Mouse (Mus musculus) v-Abl transformed pro-B cells (cell line): ENCODE results near the gene Sult2b1.

Source experiments
- in situ Hi-C, 2 experiments: fragments of 400-800 bp; cut with MboI; formaldehyde crosslinking; loops; one replicate each; pipeline ENCODE4 v1.15.1; 2025; ENCODE audit not compliant: unreplicated experiment in 2 of 2

Sult2b1 gene

DNA sequence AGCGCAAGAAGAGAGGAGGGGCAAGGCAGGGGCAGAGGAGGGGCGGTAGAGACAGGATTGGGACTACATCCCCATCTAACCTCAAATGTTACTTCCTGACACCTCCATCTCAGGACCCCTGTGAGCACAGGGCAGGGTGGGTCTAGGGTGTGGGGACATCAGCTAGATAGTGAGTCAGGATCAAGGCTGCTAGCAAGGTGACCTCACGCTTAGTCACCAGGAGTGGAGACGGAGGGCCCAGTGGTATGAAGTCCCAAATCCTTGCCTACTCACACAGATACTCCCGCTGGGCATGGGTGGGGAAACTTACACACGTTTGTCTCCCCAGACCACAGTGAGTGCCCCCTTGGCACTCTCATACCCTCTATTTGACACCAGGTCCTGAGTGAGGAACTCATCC is 18.1 kb upstream of the Sult2b1 start:
- in situ Hi-C loops = loop anchor here (5.0 to 10.0 kb wide), 2 partner anchors 65 to 132 kb away; no protein-coding TSS in a partner anchor

GRCm38 (mm10) chr7:45801348-45801747 is 16.9 kb upstream of the Sult2b1 start:
- in situ Hi-C loops = loop anchor here (5.0 to 10.0 kb wide), 2 partner anchors 64 to 133 kb away; no protein-coding TSS in a partner anchor

DNA sequence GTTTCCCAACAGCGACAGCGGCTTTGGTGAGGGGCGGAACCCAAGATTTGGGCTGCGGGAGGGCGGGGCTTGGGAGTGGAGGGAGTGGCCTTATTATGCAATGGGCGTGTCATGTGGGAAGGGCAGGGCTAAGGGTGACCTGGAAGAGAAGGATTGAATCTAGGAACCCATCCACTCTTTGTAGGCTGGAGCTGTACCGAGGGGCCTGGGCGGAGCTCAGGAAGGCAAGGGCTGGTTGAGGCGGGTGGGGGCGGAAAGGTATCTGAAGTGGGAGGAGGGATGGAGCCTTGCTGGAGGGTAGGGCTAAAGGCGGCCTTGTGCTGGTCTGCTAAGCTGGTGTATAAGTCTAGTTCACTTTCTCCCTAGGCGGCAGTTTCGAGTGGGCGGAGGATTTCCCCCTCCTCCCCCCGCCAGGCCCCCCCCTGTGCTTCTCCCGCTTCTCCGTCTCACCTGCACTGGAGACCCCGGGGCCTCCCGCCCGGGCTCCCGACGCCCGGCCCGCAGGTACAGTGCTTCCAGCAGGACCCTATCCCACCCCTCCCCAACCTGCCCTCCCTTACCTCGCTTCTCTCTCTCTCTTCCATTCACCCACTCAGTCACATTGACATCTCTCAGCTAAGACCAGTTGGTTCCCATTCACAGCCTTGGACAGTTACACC is 16.2 kb upstream of the Sult2b1 start:
- in situ Hi-C loops = loop anchor here (5.0 to 10.0 kb wide), 2 partner anchors 63 to 134 kb away; no protein-coding TSS in a partner anchor

DNA sequence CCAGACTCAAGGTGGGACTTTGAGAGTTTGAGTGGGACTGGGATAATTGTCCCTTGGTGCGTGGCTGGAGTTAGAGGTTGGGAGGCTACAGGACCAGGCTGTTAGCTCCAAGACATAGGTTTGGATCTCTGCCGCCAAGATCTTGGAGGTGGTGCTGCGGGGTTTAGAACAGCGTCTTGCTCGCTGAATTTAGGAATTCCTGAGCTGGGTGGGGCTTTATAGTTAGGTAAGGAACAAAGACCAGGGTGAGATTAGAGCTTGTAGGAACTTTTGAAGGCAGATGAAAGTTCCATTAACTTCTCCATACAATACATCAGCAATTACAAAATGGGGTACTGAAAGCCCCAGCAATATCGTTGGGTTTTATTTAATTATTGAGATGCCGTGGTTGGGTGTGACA is 15.5 kb upstream of the Sult2b1 start:
- in situ Hi-C loops = loop anchor here (5.0 to 10.0 kb wide), 2 partner anchors 63 to 135 kb away; no protein-coding TSS in a partner anchor

DNA sequence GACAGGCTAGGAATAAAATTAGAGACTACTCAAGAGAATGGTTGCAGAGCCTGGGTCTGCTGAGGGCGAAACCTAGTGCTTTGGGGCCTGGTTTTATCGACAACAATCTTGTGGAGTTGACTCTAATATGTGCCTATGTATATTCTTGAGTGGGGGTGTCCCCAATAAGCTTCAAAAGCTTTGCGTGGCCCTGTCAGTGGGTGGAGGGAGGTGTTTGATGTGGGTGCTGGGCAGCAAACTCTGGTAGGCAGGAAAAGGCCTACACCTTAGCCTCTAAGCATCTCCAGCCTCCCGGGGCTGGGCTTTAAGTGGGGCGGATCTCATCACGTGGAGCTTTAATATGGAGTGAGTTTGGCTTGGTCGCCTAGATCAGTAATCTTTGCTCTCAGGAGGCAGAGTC is 14.5 kb upstream of the Sult2b1 start:
- in situ Hi-C loops = no loop called here

GRCm38 (mm10) chr7:45798511-45798836 is 14.0 kb upstream of the Sult2b1 start:
- in situ Hi-C loops = no loop called here

DNA sequence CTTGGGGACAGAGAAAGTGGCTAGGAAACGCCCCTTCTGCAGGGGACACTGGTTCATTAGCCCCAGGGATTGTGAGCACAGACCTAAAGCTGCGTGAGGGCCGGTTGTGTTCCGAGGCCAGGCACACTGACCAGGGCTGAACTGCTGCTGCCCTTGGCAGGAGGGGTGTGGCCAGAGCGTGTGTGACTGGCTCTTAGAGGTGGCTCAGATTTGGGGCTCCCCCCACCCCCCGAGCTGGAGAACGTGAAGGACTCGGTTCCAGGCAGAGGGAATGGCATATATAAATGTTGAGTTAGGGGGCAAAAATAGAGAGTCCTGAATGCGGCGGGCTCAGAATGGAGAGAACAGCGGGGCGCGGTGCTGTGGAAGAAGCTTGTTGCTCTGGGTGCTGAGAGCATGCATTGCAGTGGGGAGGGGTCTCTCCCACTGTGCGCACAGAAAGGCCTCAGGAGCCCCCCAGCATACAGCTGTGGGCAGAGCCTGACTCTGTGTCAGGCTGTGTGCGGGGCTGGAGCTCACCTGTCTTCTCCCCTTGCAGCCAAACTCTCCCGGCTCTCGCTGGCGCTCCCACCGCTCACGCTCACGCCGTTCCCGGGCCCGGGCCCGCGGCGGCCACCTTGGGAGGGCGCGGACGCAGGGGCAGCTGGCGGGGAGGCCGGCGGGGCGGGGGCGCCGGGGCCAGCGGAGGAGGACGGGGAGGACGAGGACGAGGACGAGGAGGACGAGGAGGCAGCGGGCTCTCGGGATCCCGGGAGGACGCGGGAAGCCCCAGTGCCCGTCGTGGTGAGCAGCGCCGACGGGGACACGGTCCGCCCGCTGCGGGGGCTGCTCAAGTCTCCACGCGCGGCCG is 13.4 kb upstream of the Sult2b1 start:
- in situ Hi-C loops = no loop called here

DNA sequence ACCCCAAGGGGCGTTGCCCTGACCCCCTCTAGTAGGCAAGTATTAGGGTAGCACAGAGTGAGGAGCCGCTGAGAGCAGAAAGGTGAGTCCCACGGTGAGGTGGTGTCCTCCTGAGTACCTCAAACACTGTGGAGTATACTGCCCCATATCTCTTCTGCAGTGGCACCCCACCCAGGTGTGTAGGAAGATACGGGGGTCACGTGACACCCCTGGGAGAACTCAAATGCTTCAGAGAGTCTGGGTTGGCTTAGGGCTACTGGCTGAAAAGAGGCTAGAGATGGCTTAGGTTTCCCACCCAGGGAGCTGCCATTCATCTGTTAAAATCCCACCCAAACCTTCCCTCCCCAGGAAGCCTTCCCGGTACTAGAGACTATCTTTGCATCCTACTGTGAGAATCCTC is 12.5 kb upstream of the Sult2b1 start:
- in situ Hi-C loops = no loop called here

GRCm38 (mm10) chr7:45794971-45795370 is 10.5 kb upstream of the Sult2b1 start:
- in situ Hi-C loops = no loop called here

GRCm38 (mm10) chr7:45793969-45794585 is 9.6 kb upstream of the Sult2b1 start:
- in situ Hi-C loops = no loop called here

GRCm38 (mm10) chr7:45793240-45793639 is 8.8 kb upstream of the Sult2b1 start:
- in situ Hi-C loops = no loop called here

DNA sequence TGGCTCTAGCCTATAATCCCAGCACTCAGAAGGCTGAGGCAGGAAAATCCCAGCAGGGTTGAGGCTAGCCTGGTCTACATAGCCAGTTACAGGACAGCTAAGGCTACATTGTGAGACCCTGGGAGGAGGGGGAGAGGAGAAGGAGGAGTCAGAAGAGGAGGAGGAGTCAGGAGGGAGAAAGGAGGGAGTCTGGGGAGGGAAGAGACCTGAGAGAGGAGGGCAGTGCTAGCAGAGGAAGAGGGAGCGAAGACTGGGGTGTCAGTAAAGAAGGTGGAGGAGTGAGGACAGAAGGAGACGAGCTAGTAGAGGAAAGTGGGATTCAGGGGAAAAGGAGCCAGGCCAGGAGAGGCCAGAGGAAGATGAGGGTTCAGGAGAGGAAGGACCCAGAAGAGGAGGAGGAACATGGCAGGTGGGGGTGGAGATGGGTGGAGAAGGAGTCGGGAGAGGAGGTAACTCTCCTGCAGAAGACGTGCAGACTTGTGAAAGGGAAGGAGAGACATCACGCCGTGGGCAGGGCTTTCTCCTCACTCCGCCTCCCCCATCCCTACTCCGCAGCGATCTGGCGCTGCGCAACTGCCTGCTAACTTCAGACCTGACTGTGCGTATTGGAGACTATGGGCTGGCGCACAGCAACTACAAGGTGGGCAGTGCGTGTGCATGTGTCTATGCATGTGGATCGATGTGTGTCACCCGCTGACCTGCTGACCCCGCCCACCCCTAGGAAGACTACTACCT is 7.5 kb upstream of the Sult2b1 start:
- in situ Hi-C loops = no loop called here

DNA sequence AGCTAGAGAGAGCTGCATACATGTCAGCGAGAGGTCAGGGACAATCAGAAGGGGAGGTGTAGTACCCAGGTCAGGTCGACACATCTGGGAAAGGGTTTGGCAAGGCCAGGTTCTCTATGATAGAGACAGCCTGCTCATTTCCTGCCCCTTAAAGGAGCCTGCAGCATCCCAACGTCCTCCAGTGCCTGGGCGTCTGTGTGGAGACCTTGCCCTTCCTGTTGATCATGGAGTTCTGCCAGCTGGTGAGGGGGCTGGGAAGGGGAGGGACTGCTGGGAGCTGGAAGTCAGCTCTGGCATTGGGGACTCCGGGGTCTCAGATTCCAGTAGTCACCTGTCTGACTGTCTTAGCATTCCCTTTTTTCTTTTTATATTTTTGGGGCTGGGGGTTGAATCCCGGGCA is 6.3 kb upstream of the Sult2b1 start:
- in situ Hi-C loops = no loop called here

- in situ Hi-C loops = loop anchor here in 1 of 2 experiments (5.0 kb wide), 1 partner anchor 70 kb away; no protein-coding TSS in a partner anchor
These were observed 3.2 kb upstream of the Sult2b1 start for GRCm38 (mm10) chr7:45787642-45788041.

DNA sequence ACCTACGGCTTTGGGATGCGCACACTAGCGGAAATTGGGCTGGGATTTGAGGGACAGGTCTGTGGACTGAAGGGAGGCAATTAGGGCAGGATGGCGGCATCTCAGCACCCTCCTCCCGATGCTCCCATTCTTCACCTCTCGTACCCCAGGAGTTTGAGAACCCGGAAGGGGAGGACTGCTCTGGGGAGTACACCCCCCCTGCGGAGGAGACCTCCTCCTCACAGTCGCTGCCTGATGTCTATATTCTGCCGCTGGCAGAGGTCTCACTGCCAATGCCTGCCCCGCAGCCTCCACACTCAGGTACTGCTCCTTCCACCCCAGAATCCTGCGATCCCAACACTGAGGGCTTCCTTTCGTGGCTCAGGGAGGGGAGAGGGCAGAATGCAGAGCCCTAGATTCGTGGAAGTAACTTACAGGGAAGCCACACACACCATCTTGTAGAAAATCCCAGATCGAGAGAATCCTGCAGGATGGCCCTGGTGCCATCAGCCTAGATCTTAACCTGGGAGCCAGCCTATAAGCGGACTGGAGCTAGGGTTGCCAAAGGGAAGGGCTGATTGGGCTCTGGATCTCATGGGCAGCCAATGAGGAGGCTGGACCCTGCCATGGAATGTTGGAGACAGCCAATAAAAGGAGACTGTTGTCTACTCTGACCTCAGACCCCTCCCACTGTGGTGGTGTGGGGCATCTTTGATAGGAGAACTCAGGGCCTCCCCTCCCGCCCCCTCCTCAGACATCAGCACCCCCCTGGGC is 2.4 kb upstream of the Sult2b1 start:
- in situ Hi-C loops = loop anchor here in 1 of 2 experiments (5.0 kb wide), 1 partner anchor 70 kb away; no protein-coding TSS in a partner anchor

GRCm38 (mm10) chr7:45786136-45786578 is 1.7 kb upstream of the Sult2b1 start:
- in situ Hi-C loops = loop anchor here in 1 of 2 experiments (5.0 kb wide), 1 partner anchor 71 kb away; no protein-coding TSS in a partner anchor

DNA sequence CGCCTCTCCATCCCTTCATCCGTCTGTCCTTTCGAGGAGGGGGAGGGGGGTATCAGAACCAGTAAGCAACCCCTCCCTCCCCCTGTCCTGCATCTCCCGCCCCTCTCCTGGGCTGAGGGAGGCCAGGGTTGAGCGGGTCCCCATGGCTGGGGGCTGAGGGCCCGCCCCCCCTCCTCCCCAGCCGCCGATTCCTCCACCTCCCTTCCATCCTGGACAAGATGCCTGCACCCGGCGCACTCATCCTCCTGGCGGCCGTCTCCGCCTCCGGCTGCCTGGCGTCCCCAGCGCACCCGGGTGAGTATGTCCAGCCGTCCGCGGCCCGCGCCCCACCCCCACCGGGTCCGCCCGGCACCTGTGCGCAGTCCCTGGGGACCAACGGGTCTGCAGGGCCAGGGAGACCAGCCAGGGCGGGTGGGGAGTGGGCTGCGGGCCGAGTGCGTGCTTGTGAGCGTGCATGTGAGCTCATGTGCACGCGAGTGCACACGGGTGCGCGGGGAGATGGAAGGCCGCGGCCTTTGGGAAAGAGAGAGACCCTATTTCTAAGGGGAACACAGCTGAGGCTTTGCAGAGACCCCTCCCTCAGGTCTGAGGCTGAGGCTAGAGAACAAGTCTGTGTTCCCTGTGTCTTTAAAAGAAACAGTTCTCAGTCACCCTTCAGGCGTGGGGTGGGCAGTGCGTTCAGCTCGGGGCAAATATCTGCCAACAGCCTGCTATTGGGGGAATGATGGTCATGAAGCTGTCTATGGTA is 1.1 kb upstream of the Sult2b1 start:
- in situ Hi-C loops = loop anchor here in 1 of 2 experiments (5.0 kb wide), 1 partner anchor 72 kb away; no protein-coding TSS in a partner anchor

DNA sequence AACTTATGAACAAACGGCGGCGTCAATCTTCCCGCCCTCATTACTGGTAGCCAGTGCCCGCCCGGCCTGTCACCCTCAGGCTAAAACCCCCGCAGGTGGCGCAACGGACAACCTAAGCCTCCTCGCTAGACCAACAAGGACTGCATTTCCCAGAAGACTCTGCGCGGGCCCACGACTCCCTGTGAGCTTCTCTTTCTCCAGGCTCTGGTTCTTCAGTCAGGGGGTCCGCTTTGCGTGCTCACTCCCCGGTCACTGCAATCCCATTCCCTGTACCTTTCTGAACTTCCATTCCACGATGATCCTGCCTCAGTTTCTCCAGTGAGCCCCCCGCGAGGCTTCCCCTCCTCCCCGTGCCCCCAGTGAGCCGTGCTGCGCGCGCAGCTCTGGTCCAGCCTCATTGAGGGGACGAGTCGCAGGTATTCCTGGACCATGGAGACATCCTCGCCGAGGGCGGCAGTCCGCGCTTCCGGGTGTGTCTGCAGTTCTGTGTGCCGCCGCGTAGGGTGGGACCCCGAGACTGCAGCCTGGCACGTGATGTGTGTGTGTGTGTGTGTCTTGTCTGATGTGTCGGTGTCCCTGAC is 868 bp downstream of the Sult2b1 start, which contains the start of gene Lmtk3:
Gene Lmtk3, plus strand, starts transcription at position 228 of the 581 bp plus-strand sequence.
- in situ Hi-C loops = no loop called here
